Mouse (Mus musculus) testis, adult 2 months (tissue): Measurements from ENCODE around the gene R3hdm4.
A peak's percentile ranks its signal among the peaks of the same experiment; 100 is the strongest.

Experiments used
- CTCF ChIP-seq: fragments of 200-500 bp; IDR thresholded peaks from 2 replicates; pipeline ENCODE4 v1.5.1; 2012; ENCODE audit warnings: low read depth, mild to moderate bottlenecking, inconsistent platforms, low read length, moderate library complexity; ENCODE audit not compliant: control insufficient read depth, insufficient read depth, insufficient replicate concordance
- POLR2A ChIP-seq: fragments of 200-500 bp; IDR thresholded peaks from 2 replicates; pipeline ENCODE4 v1.6.1; 2012; ENCODE audit warnings: low read depth, mild to moderate bottlenecking, inconsistent platforms, low read length, moderate library complexity; ENCODE audit not compliant: control insufficient read depth

DNA sequence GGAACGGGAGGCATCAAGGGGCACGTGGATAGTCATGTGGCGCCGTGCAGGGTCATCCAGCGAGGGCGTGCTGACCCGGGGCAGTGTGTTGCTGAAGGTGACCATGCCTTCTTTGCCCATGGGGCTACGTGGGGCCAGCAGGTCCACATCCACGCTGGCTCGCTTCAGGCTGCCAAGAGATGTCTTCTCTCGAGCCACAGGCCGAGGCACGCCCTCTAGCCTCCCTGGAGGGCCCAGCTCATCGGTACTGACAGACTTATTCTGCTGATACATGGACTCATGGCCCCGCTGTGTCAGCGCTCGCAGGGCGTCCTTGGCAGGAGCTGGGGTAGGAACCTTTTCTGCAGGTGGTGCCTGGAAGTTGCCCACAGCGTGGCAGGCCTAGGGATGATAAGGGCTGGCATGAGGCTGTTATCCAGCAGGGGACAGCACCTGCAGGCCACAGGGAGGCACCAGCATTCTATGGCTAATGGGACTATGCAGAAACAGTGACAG is 55.2 kb downstream of the R3hdm4 start:
- TF ChIP-seq CTCF = 0 out of 2 replicates have a peak, but pooled peaks have one; percentile 3
- TF ChIP-seq POLR2A = no peak
